Mouse (Mus musculus) midbrain, embryonic 12.5 days (tissue): ENCODE measurements around the gene 4931428F04Rik. TPM values are rescaled to one million over a fixed set of nuclear protein-coding genes. Genes with fewer than 3 reads are reported as not detected.

Experiments used
- ATAC-seq: fragments of 200-750 bp; cut with Nextera tagmentation; 2 replicates; pipeline ENCODE4 v1.8.0; 2017; ENCODE audit warnings: low read depth, moderate TSS enrichment, moderate library complexity; ENCODE audit not compliant: low FRiP score
- H3K27ac ChIP-seq: fragments of 300-500 bp; sonication (generic); replicated peaks from 2 replicates; pipeline ENCODE4 v1.5.1; 2016; ENCODE audit warnings: mild to moderate bottlenecking
- H3K27me3 ChIP-seq: fragments of 300-500 bp; sonication (generic); 2 replicates; pipeline ENCODE4 v1.6.1; 2016; ENCODE audit warnings: mild to moderate bottlenecking
- H3K36me3 ChIP-seq: fragments of 300-500 bp; sonication (generic); 2 replicates; pipeline ENCODE4 v1.6.1; 2016
- H3K4me1 ChIP-seq: fragments of 300-500 bp; sonication (generic); 2 replicates; pipeline ENCODE4 v1.6.1; 2016
- H3K4me2 ChIP-seq: fragments of 300-500 bp; sonication (generic); replicated peaks from 2 replicates; pipeline ENCODE4 v1.6.1; 2016; ENCODE audit warnings: mild to moderate bottlenecking, moderate library complexity
- H3K4me3 ChIP-seq: fragments of 300-500 bp; sonication (generic); 2 replicates; pipeline ENCODE4 v1.5.1; 2016; ENCODE audit warnings: mild to moderate bottlenecking
- H3K9ac ChIP-seq: fragments of 300-500 bp; sonication (generic); replicated peaks from 2 replicates; pipeline ENCODE4 v1.6.1; 2016; ENCODE audit warnings: mild to moderate bottlenecking, moderate library complexity
- H3K9me3 ChIP-seq: fragments of 300-500 bp; sonication (generic); 2 replicates; pipeline ENCODE4 v1.6.1; 2016; ENCODE audit warnings: mild to moderate bottlenecking
- WGBS: fragments of 180-500 bp; shearing (Covaris S2); methylation state at CpG from one replicate; pipeline ENCODE4 v1.1.7; 2016; 5-methylcytosine and 5-hydroxymethylcytosine counted together
- polyA plus RNA-seq: library from polyadenylated mRNA; unstranded; fragments of >200 nt; fragmentation: Nextera tagmentation; extraction: Ambion mirVana; gene quantifications from 2 replicates; pipeline ENCODE4 v1.2.1, GENCODE M21; 2016

4931428F04Rik gene
- polyA plus RNA-seq, 1 experiment from 2014 or later: 54.8 TPM

DNA sequence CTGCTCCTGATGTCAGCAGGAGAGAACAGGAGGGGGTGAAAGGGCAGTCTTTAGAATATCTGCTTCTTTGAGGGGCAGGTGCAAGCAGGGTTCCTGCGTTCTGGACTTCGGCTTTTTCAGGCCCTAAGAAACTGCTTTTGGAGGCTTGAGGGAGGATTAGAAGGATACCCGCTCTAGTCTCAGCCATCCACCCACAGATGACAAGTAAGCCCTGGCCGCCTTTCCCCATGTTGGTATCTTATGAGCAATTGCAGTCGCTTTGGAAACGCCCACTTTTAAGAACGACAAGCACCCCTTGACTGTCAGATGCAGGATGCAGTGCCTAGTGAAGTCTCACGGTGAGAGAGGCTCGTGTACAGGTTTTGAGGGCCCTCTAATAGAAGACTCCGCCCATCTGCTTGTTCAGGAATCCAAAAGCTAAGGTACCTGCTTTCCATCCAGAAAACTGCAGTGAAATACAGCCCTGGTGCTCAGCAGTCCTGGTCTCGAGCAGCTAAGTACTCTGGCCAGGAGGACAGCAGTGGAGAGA, 29.1 kb upstream of the 4931428F04Rik start:
- Histone ChIP-seq H3K27me3 (no peaks in the 10 kb centered on the region), H3K27ac (no peak overlapping the region), H3K4me3 (no peak overlapping the region), H3K4me2 (no peak overlapping the region), H3K9ac (no peak overlapping the region), H3K9me3 (no peaks in the 10 kb centered on the region), H3K36me3 (peaks cover 62% of the 10 kb centered on the region), H3K4me1 (no peaks in the 10 kb centered on the region)
- WGBS: 87% methylated on average over 11 of the region's 11 CpGs
- no peak for ATAC-seq

DNA sequence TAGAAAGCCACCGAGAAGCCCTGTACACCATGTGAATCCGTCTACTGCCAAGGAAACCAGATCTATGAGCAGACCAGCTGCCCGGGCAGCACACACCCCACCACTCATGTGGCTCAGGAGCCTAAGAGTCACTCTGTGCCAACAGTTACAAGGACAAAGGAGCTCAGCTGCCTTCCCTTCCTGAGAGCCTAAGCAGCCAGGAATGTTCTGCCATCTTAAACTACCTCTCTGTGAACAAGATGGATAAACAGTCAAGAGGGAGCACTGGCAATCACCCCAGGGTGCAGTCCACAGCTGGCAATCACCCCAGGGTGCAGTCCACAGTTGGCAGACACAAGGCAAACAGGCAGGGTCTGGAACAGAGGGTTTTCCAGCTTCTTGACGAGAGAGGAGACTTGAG, 28.3 kb upstream of the 4931428F04Rik start:
- no peak for ATAC-seq
- no peak overlapping the region for H3K27ac ChIP-seq
- no peaks in the 10 kb centered on the region for H3K27me3 ChIP-seq
- peaks cover 64% of the 10 kb centered on the region for H3K36me3 ChIP-seq
- no peak overlapping the region for H3K9ac ChIP-seq
- no peaks in the 10 kb centered on the region for H3K4me1 ChIP-seq
- H3K4me2 ChIP-seq: no peak overlapping the region
- H3K4me3 ChIP-seq: no peak overlapping the region
- WGBS: 88% methylated on average over 4 of the region's 4 CpGs
- H3K9me3 ChIP-seq: no peaks in the 10 kb centered on the region

DNA sequence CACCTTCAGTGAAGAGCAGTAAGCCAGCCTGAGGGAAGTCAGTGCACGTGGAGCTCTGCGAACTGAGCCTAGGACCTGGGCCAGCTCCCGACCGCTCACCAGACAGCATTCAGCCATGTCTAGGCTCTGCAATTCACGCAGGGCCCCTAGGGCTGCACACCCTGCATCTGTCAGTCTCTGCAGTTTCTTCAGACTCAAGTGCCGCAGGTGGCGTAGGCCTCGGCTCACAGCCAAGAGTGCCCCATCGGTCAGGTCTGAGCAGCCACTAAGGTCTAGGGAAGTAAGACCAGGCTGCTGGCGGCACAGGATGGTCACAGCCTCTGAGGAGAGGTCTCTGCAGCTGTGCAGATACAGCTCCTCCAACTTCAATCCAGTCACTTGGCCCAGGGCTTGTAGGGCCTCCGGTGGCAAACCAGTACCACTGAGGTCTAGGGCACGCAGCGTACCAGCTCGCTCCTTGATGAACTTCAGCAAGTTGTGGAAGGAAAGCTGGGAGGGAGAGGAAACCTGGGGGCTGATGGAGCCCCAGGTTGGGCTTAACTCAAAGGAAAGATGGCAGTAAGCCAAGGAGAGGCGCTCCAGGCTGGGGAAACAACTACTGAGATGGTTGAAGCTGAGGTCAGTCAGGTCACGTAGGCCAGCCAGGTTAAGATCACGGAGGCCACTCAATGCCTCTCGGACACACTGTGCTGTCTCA, 25.6 kb upstream of the 4931428F04Rik start:
- WGBS: 93% methylated on average over 18 of the region's 18 CpGs
- H3K4me3 ChIP-seq: no peak overlapping the region
- no peak overlapping the region for H3K27ac ChIP-seq
- no peak for ATAC-seq
- H3K27me3 ChIP-seq: no peaks in the 10 kb centered on the region
- H3K4me1 ChIP-seq: no peaks in the 10 kb centered on the region
- H3K4me2 ChIP-seq: no peak overlapping the region
- peaks cover 65% of the 10 kb centered on the region for H3K36me3 ChIP-seq
- no peaks in the 10 kb centered on the region for H3K9me3 ChIP-seq
- H3K9ac ChIP-seq: no peak overlapping the region

DNA sequence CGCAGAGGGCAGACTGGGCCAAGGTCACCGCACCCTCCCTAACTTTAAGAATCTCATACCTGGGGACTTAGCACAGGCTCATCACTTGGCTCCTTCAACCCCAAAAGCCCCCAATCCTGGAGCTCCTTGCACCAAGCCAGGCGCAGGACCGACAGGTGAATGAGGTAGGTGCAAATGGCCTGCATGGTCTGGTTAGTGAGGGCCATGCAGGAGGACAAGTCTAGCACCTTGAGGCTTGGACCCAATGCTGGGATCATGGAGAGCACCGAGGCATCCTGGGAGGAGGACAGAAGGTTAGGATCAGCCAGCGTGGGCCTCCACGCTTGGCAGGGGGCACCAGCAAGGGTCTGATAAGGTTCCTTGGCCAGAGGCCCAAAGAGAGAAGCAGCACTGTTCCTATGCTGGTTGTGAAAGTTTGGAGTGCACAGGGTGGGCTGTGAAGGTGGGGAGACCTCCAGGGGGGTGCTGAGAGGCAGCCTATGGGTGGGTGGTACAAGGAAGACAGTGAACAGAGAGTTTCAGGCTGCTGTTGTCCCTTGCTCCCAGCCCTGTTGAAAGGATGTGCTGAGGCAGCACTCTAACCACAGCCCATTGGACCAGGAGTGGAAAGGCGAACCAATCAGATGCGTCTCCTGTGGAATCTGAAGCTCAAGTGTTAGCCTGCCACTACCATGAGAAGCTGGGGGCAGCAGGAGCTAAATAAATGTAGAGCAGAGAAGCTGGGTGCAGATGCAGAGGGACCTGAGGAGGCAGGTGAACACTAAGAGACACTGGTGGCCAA, 24.1 kb upstream of the 4931428F04Rik start:
- Histone ChIP-seq H3K4me1 (no peaks in the 10 kb centered on the region), H3K4me3 (no peak overlapping the region), H3K9me3 (no peaks in the 10 kb centered on the region), H3K27me3 (no peaks in the 10 kb centered on the region), H3K9ac (no peak overlapping the region), H3K27ac (no peak overlapping the region), H3K4me2 (no peak overlapping the region), H3K36me3 (peaks cover 72% of the 10 kb centered on the region)
- WGBS: 88% methylated on average over 9 of the region's 9 CpGs
- ATAC-seq: no peak

DNA sequence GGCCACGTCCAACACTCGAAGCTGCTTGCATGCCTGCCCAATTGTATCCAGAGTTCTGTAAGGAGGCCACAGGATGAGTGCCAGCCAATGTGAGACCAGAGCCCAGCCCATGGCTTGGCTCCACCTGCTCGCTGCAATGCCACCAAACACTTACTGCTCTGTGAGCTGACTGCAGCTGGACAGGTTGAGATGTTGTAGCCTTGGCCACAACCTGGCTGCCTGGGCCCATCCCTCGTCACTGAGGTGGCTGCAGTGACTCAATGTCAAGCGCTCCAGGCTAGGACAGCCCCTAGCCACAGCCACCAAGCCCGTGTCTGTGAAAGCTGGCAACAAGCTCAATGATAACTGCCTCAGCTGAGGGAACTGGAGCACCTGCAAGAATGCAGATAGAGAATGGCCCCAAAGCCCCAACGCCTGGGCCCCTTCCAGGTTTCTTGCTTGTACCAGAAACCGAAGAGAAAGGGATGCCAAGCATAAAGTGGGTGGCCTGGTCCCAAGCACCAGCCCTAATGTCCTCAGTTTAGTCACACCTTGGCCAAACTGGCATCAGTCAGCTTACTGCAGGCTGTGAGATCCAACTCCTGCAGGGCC, 23.3 kb upstream of the 4931428F04Rik start:
- H3K4me1 ChIP-seq: no peaks in the 10 kb centered on the region
- peaks cover 73% of the 10 kb centered on the region for H3K36me3 ChIP-seq
- no peaks in the 10 kb centered on the region for H3K9me3 ChIP-seq
- H3K27ac ChIP-seq: no peak overlapping the region
- no peak overlapping the region for H3K4me2 ChIP-seq
- no peak overlapping the region for H3K9ac ChIP-seq
- no peaks in the 10 kb centered on the region for H3K27me3 ChIP-seq
- H3K4me3 ChIP-seq: no peak overlapping the region
- ATAC-seq: no peak
- WGBS: 88% methylated on average over 8 of the region's 8 CpGs

DNA sequence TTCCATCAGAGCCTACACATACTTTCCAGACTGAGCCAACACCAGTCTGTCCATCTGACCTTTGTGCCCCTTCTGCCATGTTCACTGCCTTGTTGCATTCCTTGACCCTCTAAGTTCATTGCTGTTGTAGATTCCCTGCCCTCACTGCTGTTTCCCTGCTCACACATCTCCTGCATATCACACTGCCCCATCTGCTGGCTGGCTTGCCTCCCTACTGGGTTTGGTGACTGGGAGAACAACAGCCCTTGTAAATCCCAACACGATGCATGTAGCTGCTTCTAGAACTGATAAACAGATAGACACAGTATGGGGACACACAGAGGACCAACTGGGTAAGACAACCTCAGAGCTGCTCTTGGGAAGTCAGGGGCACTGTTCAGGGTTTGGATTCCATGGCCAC, 22.1 kb upstream of the 4931428F04Rik start:
- WGBS: 85% methylated on average over 1 of the region's 1 CpGs

DNA sequence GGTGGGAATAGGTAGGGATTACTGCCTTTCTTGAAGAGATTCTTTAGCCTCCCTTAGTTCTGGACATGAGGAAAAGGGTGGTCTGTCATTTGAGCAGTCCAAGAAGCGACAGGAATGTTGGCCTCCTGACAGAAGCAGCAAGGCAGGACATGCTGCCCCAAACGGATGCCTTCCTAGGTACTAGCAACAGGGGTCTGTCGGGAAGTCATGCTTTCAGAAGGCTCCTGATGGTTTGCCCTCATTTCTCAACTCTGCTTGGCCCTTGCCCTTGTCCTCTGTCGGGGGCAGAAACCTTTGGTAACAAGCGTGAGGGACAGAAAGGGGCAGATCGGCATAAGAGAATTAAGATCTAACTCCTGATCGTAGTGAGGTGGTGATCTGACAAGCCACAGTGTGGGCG, 20.5 kb upstream of the 4931428F04Rik start:
- Histone ChIP-seq H3K4me2 (no peak overlapping the region), H3K4me1 (peaks cover 12% of the 10 kb centered on the region), H3K36me3 (peaks cover 66% of the 10 kb centered on the region), H3K9ac (no peak overlapping the region), H3K9me3 (no peaks in the 10 kb centered on the region), H3K27ac (no peak overlapping the region), H3K4me3 (no peak overlapping the region), H3K27me3 (no peaks in the 10 kb centered on the region)
- ATAC-seq: no peak
- 87% methylated on average over 8 of the region's 8 CpGs for WGBS

More for the DNA sequence above, 22.1 kb upstream of the 4931428F04Rik start:
- no peaks in the 10 kb centered on the region for H3K4me1 ChIP-seq
- H3K9me3 ChIP-seq: no peaks in the 10 kb centered on the region
- no peak overlapping the region for H3K4me3 ChIP-seq
- H3K4me2 ChIP-seq: no peak overlapping the region
- peaks cover 76% of the 10 kb centered on the region for H3K36me3 ChIP-seq
- no peak for ATAC-seq
- no peaks in the 10 kb centered on the region for H3K27me3 ChIP-seq
- H3K9ac ChIP-seq: no peak overlapping the region
- H3K27ac ChIP-seq: no peak overlapping the region

DNA sequence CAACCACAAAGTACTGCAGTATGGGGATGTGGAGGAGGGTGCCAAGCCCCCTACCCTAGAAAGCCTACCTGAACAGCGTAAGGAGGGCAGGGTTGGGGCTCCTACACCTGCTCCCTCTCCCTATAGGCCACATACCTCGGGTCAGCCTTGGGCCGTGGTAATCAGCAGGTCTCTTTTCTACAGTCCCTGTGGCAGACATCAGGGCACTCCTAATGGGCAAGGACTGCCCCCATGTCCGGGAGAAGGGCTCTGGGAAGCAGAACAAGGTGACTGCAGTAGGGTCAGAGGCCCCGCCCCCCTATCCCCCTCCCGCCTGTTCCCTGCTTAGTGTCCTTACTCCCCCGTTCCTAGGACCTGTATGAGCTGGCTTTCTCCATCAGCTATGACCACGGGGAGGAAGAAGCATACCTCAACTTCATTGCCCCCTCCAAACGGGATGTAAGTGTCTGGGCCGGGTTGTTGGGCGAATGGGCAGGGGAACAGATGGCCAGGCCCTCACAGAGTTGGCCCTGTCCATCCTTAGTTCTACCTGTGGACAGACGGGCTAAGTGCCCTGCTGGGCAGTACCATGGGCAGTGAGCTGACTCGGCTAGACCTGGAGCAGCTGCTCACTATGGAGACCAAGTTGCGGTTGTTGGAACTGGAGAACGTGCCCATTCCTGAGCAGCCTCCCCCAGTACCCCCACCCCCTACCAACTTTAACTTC, 19.6 kb upstream of the 4931428F04Rik start:
- no peak overlapping the region for H3K4me3 ChIP-seq
- WGBS: 82% methylated on average over 15 of the region's 15 CpGs
- no peak overlapping the region for H3K9ac ChIP-seq
- H3K36me3 ChIP-seq: peaks cover 64% of the 10 kb centered on the region
- peaks cover 12% of the 10 kb centered on the region for H3K4me1 ChIP-seq
- ATAC-seq: no peak
- no peak overlapping the region for H3K27ac ChIP-seq
- no peaks in the 10 kb centered on the region for H3K27me3 ChIP-seq
- no peaks in the 10 kb centered on the region for H3K9me3 ChIP-seq
- H3K4me2 ChIP-seq: no peak overlapping the region

DNA sequence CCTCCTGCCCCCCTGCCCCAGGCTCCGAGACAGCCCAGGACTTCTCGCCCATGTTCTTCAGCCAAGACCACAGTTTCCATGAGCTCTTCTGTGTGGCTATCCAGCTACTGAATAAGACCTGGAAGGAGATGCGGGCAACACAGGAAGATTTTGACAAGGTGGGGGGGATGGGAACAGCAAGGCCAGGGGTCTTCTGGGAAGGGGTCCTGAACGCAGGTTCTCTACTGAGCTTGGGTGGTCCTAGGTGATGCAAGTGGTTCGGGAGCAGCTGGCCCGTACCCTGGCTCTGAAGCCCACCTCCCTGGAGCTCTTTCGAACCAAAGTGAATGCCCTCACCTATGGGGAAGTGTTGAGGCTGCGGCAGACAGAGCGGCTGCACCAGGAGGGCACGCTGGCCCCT, 18.8 kb upstream of the 4931428F04Rik start:
- Histone ChIP-seq H3K27ac (no peak overlapping the region), H3K36me3 (peaks cover 64% of the 10 kb centered on the region), H3K4me1 (peaks cover 12% of the 10 kb centered on the region), H3K4me3 (no peak overlapping the region), H3K27me3 (no peaks in the 10 kb centered on the region), H3K9me3 (no peaks in the 10 kb centered on the region), H3K4me2 (no peak overlapping the region), H3K9ac (no peak overlapping the region)
- no peak for ATAC-seq
- WGBS: 95% methylated on average over 10 of the region's 10 CpGs

DNA sequence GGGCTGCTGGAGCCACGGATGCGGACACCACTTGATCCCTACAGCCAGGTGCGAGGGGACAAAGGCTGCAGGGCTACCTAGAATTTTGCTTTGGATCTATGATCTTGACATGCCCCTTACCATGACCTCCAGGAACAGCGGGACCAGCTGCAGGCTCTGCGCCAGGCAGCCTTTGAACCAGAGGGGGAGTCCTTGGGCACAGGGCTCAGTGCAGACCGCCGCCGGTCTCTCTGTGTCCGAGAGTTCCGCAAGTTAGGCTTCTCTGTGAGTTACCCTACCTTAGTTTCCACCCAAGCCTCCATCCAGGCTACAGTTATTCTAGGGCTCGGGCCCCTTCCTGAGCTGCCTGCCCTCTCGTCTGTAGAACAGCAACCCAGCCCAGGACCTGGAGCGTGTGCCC, 18.0 kb upstream of the 4931428F04Rik start:
- 95% methylated on average over 13 of the region's 13 CpGs for WGBS
- Histone ChIP-seq H3K4me3 (no peak overlapping the region), H3K27ac (no peak overlapping the region), H3K4me1 (peaks cover 12% of the 10 kb centered on the region), H3K27me3 (no peaks in the 10 kb centered on the region), H3K4me2 (no peak overlapping the region), H3K9me3 (no peaks in the 10 kb centered on the region), H3K9ac (no peak overlapping the region), H3K36me3 (peaks cover 63% of the 10 kb centered on the region)
- ATAC-seq: no peak

DNA sequence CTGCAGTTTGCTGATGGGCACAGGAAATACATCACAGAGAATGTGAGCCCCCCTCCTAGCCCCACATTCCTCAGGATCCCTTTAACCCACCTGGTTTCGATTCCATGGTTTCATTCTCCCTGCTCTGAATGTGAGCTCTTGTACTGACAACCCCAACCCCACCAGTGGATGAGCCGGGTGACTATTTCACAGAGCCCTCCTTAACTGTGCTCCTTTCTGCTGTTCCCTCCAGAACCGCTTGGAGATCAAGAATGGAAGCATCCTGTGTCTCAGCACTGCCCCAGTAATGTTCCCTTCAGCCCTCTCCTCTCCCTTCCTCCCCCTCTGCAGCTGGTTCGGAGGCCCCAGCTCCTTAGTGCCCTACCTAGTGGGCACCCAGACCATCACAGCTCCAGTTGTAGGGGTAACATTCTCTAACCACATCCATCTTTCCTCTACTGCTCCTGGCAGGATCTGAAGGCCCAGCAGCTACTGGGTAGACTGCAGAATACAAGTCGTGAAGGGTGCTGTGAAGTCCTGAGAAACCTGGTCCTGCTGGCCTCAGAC, 16.6 kb upstream of the 4931428F04Rik start:
- H3K4me1 ChIP-seq: peaks cover 12% of the 10 kb centered on the region
- peaks cover 71% of the 10 kb centered on the region for H3K36me3 ChIP-seq
- no peaks in the 10 kb centered on the region for H3K9me3 ChIP-seq
- 61% methylated on average over 5 of the region's 5 CpGs for WGBS
- H3K9ac ChIP-seq: no peak overlapping the region
- peak; percentile 11; the same call in 1 of the 2 replicates for ATAC-seq
- H3K4me3 ChIP-seq: 0 out of 2 replicates have a peak overlapping the region, but pooled peaks have one; percentile 12
- H3K4me2 ChIP-seq: peak overlapping the region; percentile 42
- H3K27ac ChIP-seq: peak overlapping the region; percentile 46; the same call in 1 of the 2 replicates
- H3K27me3 ChIP-seq: no peaks in the 10 kb centered on the region
